Mouse (Mus musculus): ENCODE measurements around the gene Ttll9. TPM values are rescaled to one million over a fixed set of nuclear protein-coding genes. Genes with fewer than 3 reads are reported as not detected.

The Ttll9 gene
- polyA plus RNA-seq, 1 experiment from 2014 or later: 1.2 TPM

DNA sequence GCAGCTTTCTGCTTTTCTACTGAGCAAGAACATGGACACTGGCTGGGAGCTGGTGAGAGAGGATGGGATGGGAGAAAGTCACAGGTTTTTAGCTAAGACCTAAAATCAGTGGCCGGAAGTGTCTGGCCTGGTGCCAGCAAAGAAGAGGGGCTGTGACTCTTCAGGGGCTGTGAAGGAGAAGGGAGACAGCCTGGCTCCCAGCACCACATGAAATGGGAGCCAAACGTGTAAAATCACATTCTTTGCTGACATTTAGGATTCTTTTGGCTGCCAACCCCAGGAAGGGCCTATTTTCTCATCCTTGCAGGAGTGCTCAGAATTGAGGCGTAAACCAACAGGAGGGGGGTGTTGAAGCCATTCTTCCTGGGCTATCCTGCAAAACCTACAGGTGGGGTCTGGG lies 81.6 kb downstream of the Ttll9 start:
- Histone ChIP-seq H3K4me3 (ENCODE audit: low read length) (no peak overlapping the region), H3K36me3 (ENCODE audit: insufficient read depth, low read length) (no peaks in the 10 kb centered on the region), H3K4me2 (replicated peaks; ENCODE audit: low read depth, low read length) (no peak overlapping the region), H3K9ac (replicated peaks; ENCODE audit: low read length) (no peak overlapping the region), H3K27me3 (ENCODE audit: insufficient read depth, low read length) (no peaks in the 10 kb centered on the region), H3K27ac (ENCODE audit: low read length) (no peak overlapping the region), H3K9me3 (ENCODE audit: low read length) (no peaks in the 10 kb centered on the region), H3K4me1 (ENCODE audit: insufficient read depth, low read length) (peaks cover 4% of the 10 kb centered on the region; the same call in 1 of the 2 replicates)
- 52% methylated on average over 3 of the region's 3 CpGs for WGBS
- ATAC-seq (ENCODE audit: low FRiP score, low TSS enrichment): no peak

DNA sequence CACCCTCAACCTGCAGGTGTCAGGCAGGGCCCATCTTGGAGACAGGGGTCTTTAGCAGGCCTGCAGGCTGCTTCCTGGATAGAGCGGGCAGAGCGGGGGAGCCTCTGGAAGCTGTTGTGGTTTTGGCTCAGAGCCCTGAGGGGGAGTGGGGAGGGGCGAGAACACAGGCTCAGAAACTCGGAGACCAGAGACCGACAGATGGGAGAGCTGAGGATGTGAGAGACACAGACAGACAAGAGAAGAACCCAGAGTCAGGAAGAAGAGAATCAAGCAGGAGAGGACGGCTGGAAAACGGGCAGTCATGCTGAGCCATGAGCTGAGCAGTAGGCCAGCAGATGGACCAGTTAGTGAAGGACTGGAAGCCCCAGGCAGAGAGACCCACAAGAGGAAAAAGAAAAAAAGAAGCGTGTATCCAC lies 83.6 kb downstream of the Ttll9 start:
- Histone ChIP-seq H3K4me2 (replicated peaks; ENCODE audit: low read depth, low read length) (no peak overlapping the region), H3K27me3 (ENCODE audit: insufficient read depth, low read length) (no peaks in the 10 kb centered on the region), H3K9ac (replicated peaks; ENCODE audit: low read length) (no peak overlapping the region), H3K4me3 (ENCODE audit: low read length) (no peak overlapping the region), H3K27ac (ENCODE audit: low read length) (no peak overlapping the region), H3K9me3 (ENCODE audit: low read length) (no peaks in the 10 kb centered on the region), H3K4me1 (ENCODE audit: insufficient read depth, low read length) (peaks cover 4% of the 10 kb centered on the region; the same call in 1 of the 2 replicates), H3K36me3 (ENCODE audit: insufficient read depth, low read length) (no peaks in the 10 kb centered on the region)
- ATAC-seq (ENCODE audit: low FRiP score, low TSS enrichment): no peak
- 35% methylated on average over 8 of the region's 8 CpGs for WGBS

DNA sequence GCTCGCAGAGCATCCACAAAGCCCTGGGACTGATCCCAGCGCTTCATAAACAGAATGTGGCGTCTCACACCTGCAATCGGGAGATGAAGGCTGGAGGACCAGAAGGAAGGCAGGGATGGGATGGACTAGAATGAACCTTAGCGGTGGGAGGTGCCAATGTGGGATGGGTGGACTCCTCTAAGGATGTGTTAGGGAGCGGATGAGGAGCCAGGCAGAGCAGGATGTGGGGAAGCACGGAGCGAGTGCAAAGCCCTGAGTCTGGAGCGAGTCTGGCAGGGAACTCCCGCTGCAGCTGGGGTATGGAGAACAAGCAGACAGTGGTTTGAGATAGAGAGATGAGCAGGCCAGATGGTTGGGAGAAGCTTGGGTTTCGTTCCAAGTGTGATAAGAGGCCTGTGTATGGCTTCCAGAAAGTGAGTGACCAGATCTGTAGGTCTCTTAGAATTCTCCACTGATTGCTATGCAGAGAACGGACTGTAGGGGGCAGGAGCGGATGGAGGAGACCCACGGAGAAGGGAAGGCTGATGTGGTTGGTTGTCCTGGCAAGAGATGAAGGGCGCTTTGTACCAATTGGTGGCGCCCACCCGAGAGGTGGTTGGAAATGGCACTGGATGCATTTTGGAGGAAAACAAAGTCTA lies 85.7 kb downstream of the Ttll9 start:
- peaks cover 13% of the 10 kb centered on the region for H3K27me3 ChIP-seq (ENCODE audit: insufficient read depth, low read length)
- peaks cover 4% of the 10 kb centered on the region; the same call in 1 of the 2 replicates for H3K4me1 ChIP-seq (ENCODE audit: insufficient read depth, low read length)
- no peak overlapping the region for H3K27ac ChIP-seq (ENCODE audit: low read length)
- no peak overlapping the region for H3K4me2 ChIP-seq (replicated peaks; ENCODE audit: low read depth, low read length)
- H3K9me3 ChIP-seq (ENCODE audit: low read length): no peaks in the 10 kb centered on the region
- no peak overlapping the region for H3K9ac ChIP-seq (replicated peaks; ENCODE audit: low read length)
- ATAC-seq (ENCODE audit: low FRiP score, low TSS enrichment): no peak
- WGBS: 48% methylated on average over 17 of the region's 17 CpGs
- H3K4me3 ChIP-seq (ENCODE audit: low read length): no peak overlapping the region
- H3K36me3 ChIP-seq (ENCODE audit: insufficient read depth, low read length): no peaks in the 10 kb centered on the region

DNA sequence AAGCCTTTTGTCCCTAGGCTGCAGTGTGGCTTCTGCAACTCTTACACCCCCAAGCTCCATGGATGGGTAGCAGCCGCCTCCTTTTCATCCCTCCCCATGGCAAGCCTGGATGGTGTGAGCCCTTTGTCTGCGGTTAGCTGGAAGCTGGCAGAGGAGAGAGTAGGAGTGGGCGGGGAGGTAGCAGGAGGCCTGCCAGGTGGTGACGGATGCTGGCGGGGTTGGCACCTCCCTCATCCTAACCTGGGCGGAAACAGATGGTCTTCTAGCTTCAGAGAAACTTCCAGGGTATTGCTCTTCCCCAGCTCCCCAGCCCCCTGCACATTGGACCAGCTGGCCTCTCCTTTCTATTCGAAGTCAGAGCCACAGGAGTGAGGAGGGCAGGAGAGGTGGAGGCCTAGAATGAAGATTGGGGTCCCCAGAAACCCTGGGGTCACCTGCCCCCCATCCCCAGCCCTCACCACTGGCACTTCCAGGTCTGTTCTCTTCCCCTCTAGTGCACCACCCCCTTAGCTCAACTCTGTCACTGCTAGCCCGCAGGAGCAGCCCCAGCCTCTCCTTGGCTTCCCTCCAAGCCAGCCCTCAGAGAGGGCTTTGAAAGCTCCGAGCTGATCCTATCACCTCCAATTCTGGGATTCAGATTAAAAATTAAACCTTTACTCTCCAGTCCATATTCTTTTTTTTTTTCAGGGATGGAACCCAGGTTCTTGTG lies 87.2 kb downstream of the Ttll9 start:
- 34% methylated on average over 9 of the region's 9 CpGs for WGBS
- peaks cover 20% of the 10 kb centered on the region for H3K27me3 ChIP-seq (ENCODE audit: insufficient read depth, low read length)
- H3K9ac ChIP-seq (replicated peaks; ENCODE audit: low read length): 0 out of 2 replicates have a peak overlapping the region, but pooled peaks have one; percentile 9
- no peaks in the 10 kb centered on the region for H3K4me1 ChIP-seq (ENCODE audit: insufficient read depth, low read length)
- no peak for ATAC-seq (ENCODE audit: low FRiP score, low TSS enrichment)
- peak overlapping the region; percentile 58 for H3K27ac ChIP-seq (ENCODE audit: low read length)
- H3K4me3 ChIP-seq (ENCODE audit: low read length): no peak overlapping the region
- H3K36me3 ChIP-seq (ENCODE audit: insufficient read depth, low read length): no peaks in the 10 kb centered on the region
- no peak overlapping the region for H3K4me2 ChIP-seq (replicated peaks; ENCODE audit: low read depth, low read length)
- H3K9me3 ChIP-seq (ENCODE audit: low read length): no peaks in the 10 kb centered on the region

DNA sequence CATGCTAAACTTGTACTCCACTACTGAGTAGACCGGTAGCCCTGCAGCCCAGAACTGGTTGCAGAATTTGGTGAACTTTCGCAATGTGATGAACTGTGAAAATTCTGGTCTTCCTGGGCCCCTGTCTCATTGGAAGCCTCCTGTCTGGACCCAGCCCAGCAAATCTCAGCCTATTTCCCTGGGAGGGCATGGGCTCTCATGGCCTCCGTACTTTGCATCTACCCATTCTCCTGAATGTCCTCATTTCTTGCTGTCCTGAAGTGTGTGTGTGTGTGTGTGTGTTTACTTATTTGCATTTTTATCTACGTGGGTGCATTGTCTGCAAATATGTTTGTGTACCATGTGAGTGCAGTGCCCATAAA lies 87.7 kb downstream of the Ttll9 start:
- Histone ChIP-seq H3K4me2 (replicated peaks; ENCODE audit: low read depth, low read length) (no peak overlapping the region), H3K36me3 (ENCODE audit: insufficient read depth, low read length) (no peaks in the 10 kb centered on the region), H3K27me3 (ENCODE audit: insufficient read depth, low read length) (peaks cover 20% of the 10 kb centered on the region), H3K4me3 (ENCODE audit: low read length) (no peak overlapping the region), H3K4me1 (ENCODE audit: insufficient read depth, low read length) (no peaks in the 10 kb centered on the region), H3K9me3 (ENCODE audit: low read length) (no peaks in the 10 kb centered on the region), H3K27ac (ENCODE audit: low read length) (no peak overlapping the region), H3K9ac (replicated peaks; ENCODE audit: low read length) (no peak overlapping the region)
- ATAC-seq (ENCODE audit: low FRiP score, low TSS enrichment): no peak
- 87% methylated on average over 4 of the region's 4 CpGs for WGBS

DNA sequence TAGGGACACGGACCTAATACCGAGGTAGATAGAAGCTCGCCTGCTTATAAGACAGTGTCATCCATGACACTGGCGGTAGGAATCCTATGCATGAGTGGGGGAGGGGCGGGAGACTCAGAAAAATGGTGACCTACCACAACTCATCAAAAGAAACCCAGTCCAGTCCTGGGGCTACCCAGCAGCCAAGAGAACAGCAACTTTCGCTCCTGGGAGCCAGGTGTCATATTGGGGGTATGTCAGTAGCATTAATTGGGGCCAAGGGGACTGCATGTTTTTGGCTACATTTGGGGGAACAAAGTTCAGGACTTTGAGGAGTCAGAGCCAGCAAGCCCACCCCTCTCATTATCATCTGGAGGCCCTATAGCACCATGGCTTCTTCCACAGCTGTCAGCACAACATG lies 88.8 kb downstream of the Ttll9 start:
- H3K4me1 ChIP-seq (ENCODE audit: insufficient read depth, low read length): no peaks in the 10 kb centered on the region
- H3K4me3 ChIP-seq (ENCODE audit: low read length): no peak overlapping the region
- H3K36me3 ChIP-seq (ENCODE audit: insufficient read depth, low read length): no peaks in the 10 kb centered on the region
- 82% methylated on average over 6 of the region's 6 CpGs for WGBS
- H3K27ac ChIP-seq (ENCODE audit: low read length): no peak overlapping the region
- ATAC-seq (ENCODE audit: low FRiP score, low TSS enrichment): no peak
- H3K27me3 ChIP-seq (ENCODE audit: insufficient read depth, low read length): peaks cover 20% of the 10 kb centered on the region
- no peaks in the 10 kb centered on the region for H3K9me3 ChIP-seq (ENCODE audit: low read length)
- no peak overlapping the region for H3K4me2 ChIP-seq (replicated peaks; ENCODE audit: low read depth, low read length)
- H3K9ac ChIP-seq (replicated peaks; ENCODE audit: low read length): no peak overlapping the region

DNA sequence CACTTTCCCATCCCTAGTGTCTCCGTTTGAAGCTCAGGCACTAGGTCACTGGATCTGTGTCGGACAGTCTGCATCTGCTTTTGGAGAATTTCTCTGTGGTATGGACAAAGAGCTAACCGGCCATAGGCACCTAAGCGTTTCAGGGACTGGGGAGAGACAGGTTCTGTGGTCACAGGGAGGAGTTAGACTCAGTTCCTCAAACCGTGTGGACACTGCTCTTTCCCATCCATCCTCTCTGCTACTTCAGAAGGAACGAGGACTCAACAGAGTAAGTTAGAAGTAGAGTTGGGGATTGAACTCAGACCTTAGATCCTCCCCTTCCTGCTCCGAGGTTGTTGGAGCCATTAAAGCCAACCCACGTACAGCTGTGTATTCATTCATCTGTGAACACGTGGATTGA lies 89.3 kb downstream of the Ttll9 start:
- H3K9me3 ChIP-seq (ENCODE audit: low read length): no peaks in the 10 kb centered on the region
- H3K4me3 ChIP-seq (ENCODE audit: low read length): no peak overlapping the region
- no peak for ATAC-seq (ENCODE audit: low FRiP score, low TSS enrichment)
- H3K4me1 ChIP-seq (ENCODE audit: insufficient read depth, low read length): no peaks in the 10 kb centered on the region
- H3K36me3 ChIP-seq (ENCODE audit: insufficient read depth, low read length): no peaks in the 10 kb centered on the region
- no peak overlapping the region for H3K9ac ChIP-seq (replicated peaks; ENCODE audit: low read length)
- WGBS: 74% methylated on average over 9 of the region's 9 CpGs
- peaks cover 20% of the 10 kb centered on the region for H3K27me3 ChIP-seq (ENCODE audit: insufficient read depth, low read length)
- no peak overlapping the region for H3K27ac ChIP-seq (ENCODE audit: low read length)
- no peak overlapping the region for H3K4me2 ChIP-seq (replicated peaks; ENCODE audit: low read depth, low read length)

DNA sequence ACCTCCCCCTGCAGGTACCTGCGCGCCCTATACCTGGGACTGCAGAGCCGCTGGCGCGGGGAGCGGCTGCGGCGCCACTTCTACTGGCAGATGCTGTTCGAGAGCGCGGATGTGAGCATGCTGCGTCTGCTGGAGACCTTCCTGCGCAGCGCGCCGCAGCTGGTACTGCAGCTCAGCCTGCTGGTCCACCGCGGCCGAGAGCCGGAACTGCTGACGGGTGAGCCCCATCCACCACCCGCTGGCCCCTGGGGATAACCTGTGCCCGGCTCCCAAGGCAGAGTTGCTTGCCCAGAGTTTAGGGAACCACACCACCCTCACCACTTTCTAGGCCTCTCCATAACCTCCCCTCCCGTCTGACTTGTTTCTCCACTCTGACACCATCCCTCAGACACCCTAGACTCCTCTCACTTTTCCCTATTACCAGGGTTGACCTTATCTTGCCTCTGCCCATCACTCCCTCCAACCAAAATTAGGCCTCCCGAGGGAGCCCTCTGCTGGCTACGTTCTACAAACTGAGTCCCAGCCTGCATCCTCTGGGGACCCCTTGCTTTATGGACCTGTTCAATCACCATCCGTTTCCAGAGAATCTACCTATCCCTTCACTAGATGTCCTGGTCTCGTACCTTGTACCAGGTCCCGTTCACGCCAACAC lies 90.5 kb downstream of the Ttll9 start:
- Histone ChIP-seq H3K27me3 (ENCODE audit: insufficient read depth, low read length) (peaks cover 20% of the 10 kb centered on the region), H3K4me1 (ENCODE audit: insufficient read depth, low read length) (no peaks in the 10 kb centered on the region), H3K4me2 (replicated peaks; ENCODE audit: low read depth, low read length) (0 out of 2 replicates have a peak overlapping the region, but pooled peaks have one; percentile 3), H3K36me3 (ENCODE audit: insufficient read depth, low read length) (no peaks in the 10 kb centered on the region), H3K4me3 (ENCODE audit: low read length) (no peak overlapping the region; the same call in 1 of the 2 replicates), H3K27ac (ENCODE audit: low read length) (no peak overlapping the region), H3K9me3 (ENCODE audit: low read length) (no peaks in the 10 kb centered on the region), H3K9ac (replicated peaks; ENCODE audit: low read length) (no peak overlapping the region)
- WGBS: 7% methylated on average over 30 of the region's 30 CpGs
- ATAC-seq (ENCODE audit: low FRiP score, low TSS enrichment): no peak

DNA sequence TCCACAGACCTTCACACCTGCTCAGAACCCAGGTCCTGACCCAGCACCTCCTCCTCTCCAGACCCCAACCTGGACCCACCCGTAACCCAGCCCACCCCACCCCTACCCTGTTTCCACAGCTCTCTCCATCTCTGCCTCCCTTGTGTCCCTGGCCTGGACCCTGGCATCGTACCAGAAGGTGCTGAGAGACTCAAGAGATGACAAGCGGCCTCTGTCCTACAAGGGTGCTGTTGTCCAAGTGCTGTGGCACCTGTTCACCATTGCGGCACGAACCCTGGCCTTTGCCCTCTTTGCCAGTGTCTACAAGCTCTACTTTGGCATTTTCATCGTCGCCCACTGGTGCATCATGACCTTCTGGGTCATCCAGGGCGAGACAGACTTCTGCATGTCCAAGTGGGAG lies 91.6 kb downstream of the Ttll9 start:
- no peak overlapping the region for H3K4me3 ChIP-seq (ENCODE audit: low read length)
- no peaks in the 10 kb centered on the region for H3K4me1 ChIP-seq (ENCODE audit: insufficient read depth, low read length)
- H3K27ac ChIP-seq (ENCODE audit: low read length): no peak overlapping the region
- H3K36me3 ChIP-seq (ENCODE audit: insufficient read depth, low read length): no peaks in the 10 kb centered on the region
- peaks cover 20% of the 10 kb centered on the region for H3K27me3 ChIP-seq (ENCODE audit: insufficient read depth, low read length)
- H3K9me3 ChIP-seq (ENCODE audit: low read length): no peaks in the 10 kb centered on the region
- H3K9ac ChIP-seq (replicated peaks; ENCODE audit: low read length): no peak overlapping the region
- no peak for ATAC-seq (ENCODE audit: low FRiP score, low TSS enrichment)
- WGBS: 91% methylated on average over 8 of the region's 8 CpGs
- H3K4me2 ChIP-seq (replicated peaks; ENCODE audit: low read depth, low read length): no peak overlapping the region

All from kidney, embryonic 16.5 days (tissue).